Mouse (Mus musculus) stomach, postnatal 0 days (tissue): ENCODE measurements around the gene Lonrf2.

Source experiments
- CTCF ChIP-seq: IDR thresholded peaks from 2 replicates; pipeline ENCODE4 v1.5.1; 2016; ENCODE audit warnings: antibody characterized with exemption, low read depth, mild to moderate bottlenecking, moderate library complexity
- EP300 ChIP-seq: optimal IDR thresholded peaks from 2 replicates; pipeline ENCODE3; 2016; ENCODE audit warnings: antibody characterized with exemption

DNA sequence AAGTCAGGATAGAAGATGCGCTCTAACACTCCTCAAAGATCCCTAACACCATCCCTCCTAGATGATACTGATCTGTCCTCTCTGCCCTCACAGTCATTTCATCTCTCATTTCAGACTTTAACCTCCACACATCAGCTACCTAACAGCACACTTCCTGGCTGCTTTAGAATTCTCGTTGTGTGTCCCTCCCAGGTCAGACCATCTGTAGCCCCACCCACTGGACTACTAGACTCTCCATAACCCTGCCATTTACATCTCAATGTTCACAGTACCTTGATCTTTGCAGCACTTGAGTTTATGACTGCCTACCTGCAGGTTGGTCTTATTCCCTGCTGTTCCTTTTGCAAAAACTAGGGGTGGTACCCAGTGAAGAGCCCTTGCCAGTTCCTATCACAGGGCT is 12.7 kb downstream of the Lonrf2 start:
- TF ChIP-seq CTCF (no peak), EP300 (no peak)
